Mouse (Mus musculus): Measurements from ENCODE around the gene Pde4b. TPM values are rescaled to one million over a fixed set of nuclear protein-coding genes. Genes with fewer than 3 reads are reported as not detected.
"Not testable (repeated sequence)": the region's sequence is repeated elsewhere in the genome, so short reads cannot be mapped to it uniquely, and the experiment has no call there.

The Pde4b gene
- total RNA-seq (2021): 100 to 1,000 TPM; 101 to 102 TPM
- long read RNA-seq, experiment 1, transcript Pde4b-205 (15 exons, 2,430 nt): minor isoform, 15 of 81 reads
- long read RNA-seq, experiment 1, transcript Pde4b-202 (10 exons, 2,465 nt): major isoform, 32 of 81 reads
- long read RNA-seq, experiment 1, transcript Pde4b-203 (10 exons, 2,756 nt): minor isoform, 15 of 81 reads
- long read RNA-seq, experiment 1, partial matches to known transcripts: 12 of 81 reads
- long read RNA-seq, experiment 1, other reads (novel, unspliced or antisense): 7 of 81 reads
- long read RNA-seq, experiment 2, transcript Pde4b-202 (10 exons, 2,465 nt): major isoform, 25 of 55 reads
- long read RNA-seq, experiment 2, transcript Pde4b-203 (10 exons, 2,756 nt): minor isoform, 14 of 55 reads
- long read RNA-seq, experiment 2, partial matches to known transcripts: 9 of 55 reads
- long read RNA-seq, experiment 2, other reads (novel, unspliced or antisense): 3 of 55 reads

- DNase-seq (ENCODE audit: low spot score in 2 of 2): no peak
- intact Hi-C loops (cut with DNase I): loop anchor here (5.0 kb wide), 1 partner anchor 60 kb away; no protein-coding TSS in a partner anchor
Measured at GRCm38 (mm10) chr4:102087091-102087565, at the start of gene Pde4b. Pde4b (plus strand) TSS chr4:102087543.

GRCm38 (mm10) chr4:102040190-102040589 lies 47.2 kb upstream of the Pde4b start:
- intact Hi-C loops (cut with DNase I): no loop called here

GRCm38 (mm10) chr4:102045183-102046140 lies 41.9 kb upstream of the Pde4b start:
- intact Hi-C loops (cut with DNase I): no loop called here
- DNase-seq (ENCODE audit: low spot score in 2 of 2): no peak

More at GRCm38 (mm10) chr4:102040190-102040589, 47.2 kb upstream of the Pde4b start:
- DNase-seq (ENCODE audit: low spot score in 2 of 2): no peak

- intact Hi-C loops (cut with DNase I); DNase-seq (ENCODE audit: low spot score in 2 of 2): not testable (repeated sequence)
Measured at GRCm38 (mm10) chr4:102049368-102049767, 38.0 kb upstream of the Pde4b start.

GRCm38 (mm10) chr4:102061322-102061721 lies 26.0 kb upstream of the Pde4b start:
- intact Hi-C loops (cut with DNase I): no loop called here

GRCm38 (mm10) chr4:102069314-102069713 lies 18.0 kb upstream of the Pde4b start:
- intact Hi-C loops (cut with DNase I): no loop called here
- DNase-seq (ENCODE audit: low spot score in 2 of 2): no peak

More at GRCm38 (mm10) chr4:102061322-102061721, 26.0 kb upstream of the Pde4b start:
- DNase-seq (ENCODE audit: low spot score in 2 of 2): no peak

GRCm38 (mm10) chr4:102086336-102086735 lies 1.0 kb upstream of the Pde4b start:
- no peak for DNase-seq (ENCODE audit: low spot score in 2 of 2)
- intact Hi-C loops (cut with DNase I): loop anchor here (5.0 kb wide), 1 partner anchor 61 kb away; no protein-coding TSS in a partner anchor

- peak; percentile 25 to 43 for DNase-seq (ENCODE audit: low spot score in 2 of 2)
- intact Hi-C loops (cut with DNase I): loop anchor here (5.0 kb wide), 1 partner anchor 60 kb away; no protein-coding TSS in a partner anchor
Measured at GRCm38 (mm10) chr4:102087566-102088234, 357 bp downstream of the Pde4b start.

- peak; percentile 5 to 30 for DNase-seq (ENCODE audit: low spot score in 2 of 2)
- intact Hi-C loops (cut with DNase I): loop anchor here (5.0 kb wide), 1 partner anchor 59 kb away; no protein-coding TSS in a partner anchor
Measured at GRCm38 (mm10) chr4:102088235-102088867, 1.0 kb downstream of the Pde4b start.

GRCm38 (mm10) chr4:102095851-102096250 lies 8.5 kb downstream of the Pde4b start:
- peak in 1 of 2 experiments; percentile 49 for DNase-seq (ENCODE audit: low spot score in 2 of 2)
- intact Hi-C loops (cut with DNase I): no loop called here

- peak; percentile 14 to 18 for DNase-seq (ENCODE audit: low spot score in 2 of 2)
- intact Hi-C loops (cut with DNase I): no loop called here
Measured at GRCm38 (mm10) chr4:102102241-102102640, 14.9 kb downstream of the Pde4b start.

GRCm38 (mm10) chr4:102104534-102105014 lies 17.2 kb downstream of the Pde4b start:
- intact Hi-C loops (cut with DNase I): no loop called here
- no peak for DNase-seq (ENCODE audit: low spot score in 2 of 2)

- no peak for DNase-seq (ENCODE audit: low spot score in 2 of 2)
- intact Hi-C loops (cut with DNase I): no loop called here
Measured at GRCm38 (mm10) chr4:102106771-102107170, 19.4 kb downstream of the Pde4b start.

GRCm38 (mm10) chr4:102119454-102119853 lies 32.1 kb downstream of the Pde4b start:
- intact Hi-C loops (cut with DNase I): no loop called here
- DNase-seq (ENCODE audit: low spot score in 2 of 2): no peak

- intact Hi-C loops (cut with DNase I): no loop called here
Measured at GRCm38 (mm10) chr4:102136366-102136849, 49.1 kb downstream of the Pde4b start.

GRCm38 (mm10) chr4:102138346-102138745 lies 51.0 kb downstream of the Pde4b start:
- DNase-seq (ENCODE audit: low spot score in 2 of 2): no peak
- intact Hi-C loops (cut with DNase I): no loop called here

More at GRCm38 (mm10) chr4:102136366-102136849, 49.1 kb downstream of the Pde4b start:
- DNase-seq (ENCODE audit: low spot score in 2 of 2): no peak

- no peak for DNase-seq (ENCODE audit: low spot score in 2 of 2)
- intact Hi-C loops (cut with DNase I): no loop called here
Measured at GRCm38 (mm10) chr4:102141241-102141640, 53.9 kb downstream of the Pde4b start.

GRCm38 (mm10) chr4:102148766-102149165 lies 61.4 kb downstream of the Pde4b start:
- intact Hi-C loops (cut with DNase I): loop anchor here (5.0 kb wide), 1 partner anchor 61 kb away; the partner anchor contains the start of gene Pde4b
- DNase-seq (ENCODE audit: low spot score in 2 of 2): peak; percentile 64 to 76

Data from left cerebral cortex, postnatal 14 days (tissue).